Mouse (Mus musculus): Measurements from ENCODE around the gene Mmp17.

- TF ChIP-seq CTCF (IDR thresholded peaks at IDR 0.05; ENCODE audit: borderline replicate concordance, control insufficient read depth, extremely low read depth, insufficient read depth, low read length, poor library complexity) (no peak), POLR2A (IDR thresholded peaks at IDR 0.05; ENCODE audit: control insufficient read depth, extremely low read depth, insufficient read depth, low read length, poor library complexity) (no peak)
Observed at GRCm38 (mm10) chr5:129562342-129562741, 21.6 kb upstream of the Mmp17 start.
